Mouse (Mus musculus) spleen, postnatal 36 days (tissue): ENCODE measurements around the gene Tcl1b3.

Source experiments
- DNase-seq, 2 experiments: peaks; one replicate each; pipeline ENCODE4 v3.0.0; 2022; ENCODE audit warnings: low spot score in 2 of 2, mixed read lengths in 1 of 2

Gene Tcl1b3

DNA sequence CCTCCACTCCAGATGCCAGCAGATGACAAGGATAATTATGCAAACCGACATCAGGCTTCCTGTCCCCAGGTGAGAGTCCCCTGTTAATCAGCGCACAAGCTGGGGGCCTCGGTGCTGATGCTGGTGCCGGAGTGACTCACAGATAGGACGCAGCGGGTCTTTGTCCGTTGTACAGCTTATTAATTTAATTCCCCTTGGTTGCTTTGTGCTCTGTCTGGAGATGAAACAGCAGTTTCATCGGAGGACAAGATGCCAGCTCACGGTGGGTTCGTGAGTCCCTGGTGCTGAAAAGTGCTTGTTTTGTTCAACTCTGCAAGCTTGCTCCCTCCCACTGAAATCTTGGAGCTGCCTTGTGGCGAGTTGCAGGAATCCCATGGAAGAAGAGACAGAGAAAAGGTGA, 43.5 kb downstream of the Tcl1b3 start:
- no peak for DNase-seq

DNA sequence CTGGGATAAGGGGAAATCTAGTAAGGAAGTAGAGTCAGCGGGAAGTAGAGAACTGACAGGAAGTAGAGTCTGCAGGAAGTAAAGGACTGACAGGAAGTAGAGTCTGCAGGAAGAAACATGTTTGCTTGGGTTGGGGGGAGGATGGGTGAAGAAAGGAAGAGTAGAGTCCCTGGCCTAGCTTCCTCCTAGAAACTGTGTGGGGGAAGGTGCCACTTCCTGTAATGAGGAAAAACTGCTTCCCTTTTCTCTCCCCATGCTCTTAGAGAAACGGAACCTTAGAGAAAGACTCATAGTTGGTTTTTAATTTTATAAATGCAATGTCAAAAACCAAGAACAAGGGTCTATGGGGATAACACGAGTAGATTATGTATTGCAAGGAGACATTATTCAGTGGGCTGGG, 44.2 kb downstream of the Tcl1b3 start:
- no peak for DNase-seq

DNA sequence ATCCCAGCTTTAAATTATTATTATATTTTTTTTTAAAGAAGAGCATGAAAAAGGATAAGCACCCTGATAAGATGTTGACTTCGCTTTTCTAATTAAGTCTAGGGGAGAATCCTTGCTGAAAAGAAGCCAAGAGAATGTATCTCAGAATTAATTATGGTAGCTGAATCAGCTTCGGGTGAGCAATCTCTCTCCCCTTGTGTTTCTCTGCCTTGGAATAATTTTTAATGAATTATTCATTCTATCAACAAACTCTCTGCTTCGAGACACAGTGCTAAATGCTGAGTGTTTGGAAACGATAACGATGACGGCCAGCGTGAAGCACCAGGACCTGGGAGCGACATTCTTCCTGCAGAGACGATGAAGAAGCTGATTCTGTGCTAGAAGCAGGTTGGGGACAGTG, 48.2 kb downstream of the Tcl1b3 start:
- no peak for DNase-seq
